Mouse (Mus musculus) G1E-ER4 (cell line): ENCODE data around the gene Pgm2l1. TPM values are rescaled to one million over a fixed set of nuclear protein-coding genes. Genes with fewer than 3 reads are reported as not detected.
A peak's percentile ranks its signal among the peaks of the same experiment; 100 is the strongest.

Source experiments
- GATA1 ChIP-seq: IDR thresholded peaks from one replicate; pipeline ENCODE4 v1.8.0; 2012; ENCODE audit warnings: low read length, inconsistent platforms
- polyA plus RNA-seq: library from polyadenylated mRNA; stranded (reverse); fragments of >175 nt; gene quantifications from 2 replicates; pipeline ENCODE4 v1.2.3, GENCODE M21; 2012

Gene Pgm2l1
- polyA plus RNA-seq, 1 experiment, result 24.7 TPM

DNA sequence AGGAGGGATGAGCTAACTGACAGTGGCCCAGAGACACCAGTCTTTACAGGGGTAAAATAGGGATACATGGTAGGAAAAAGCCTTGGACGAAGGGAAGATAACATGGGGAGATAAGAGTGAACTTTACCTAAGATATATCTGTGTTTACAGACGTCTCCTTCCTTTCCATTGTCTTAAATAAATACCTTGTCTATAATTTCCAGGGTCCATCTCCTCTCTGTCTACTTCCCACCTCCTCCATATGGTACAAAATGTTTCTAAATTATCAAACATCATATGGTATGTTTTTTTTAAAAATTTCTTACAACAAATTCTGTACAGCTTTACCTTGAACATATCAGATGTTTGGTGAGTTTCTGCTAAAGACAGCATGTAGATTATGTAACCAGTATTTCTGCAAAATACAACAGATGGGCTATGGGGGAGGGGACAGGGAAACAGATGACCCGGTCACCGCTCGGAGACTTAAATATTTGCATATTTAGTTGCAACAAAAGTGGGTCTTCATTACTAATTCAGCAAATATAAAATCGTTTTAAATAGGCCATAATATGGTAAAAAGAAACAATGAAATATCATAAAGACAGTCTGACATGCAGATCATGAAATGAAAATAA is 12.0 kb upstream of the Pgm2l1 start:
- no peak for TF ChIP-seq GATA1

DNA sequence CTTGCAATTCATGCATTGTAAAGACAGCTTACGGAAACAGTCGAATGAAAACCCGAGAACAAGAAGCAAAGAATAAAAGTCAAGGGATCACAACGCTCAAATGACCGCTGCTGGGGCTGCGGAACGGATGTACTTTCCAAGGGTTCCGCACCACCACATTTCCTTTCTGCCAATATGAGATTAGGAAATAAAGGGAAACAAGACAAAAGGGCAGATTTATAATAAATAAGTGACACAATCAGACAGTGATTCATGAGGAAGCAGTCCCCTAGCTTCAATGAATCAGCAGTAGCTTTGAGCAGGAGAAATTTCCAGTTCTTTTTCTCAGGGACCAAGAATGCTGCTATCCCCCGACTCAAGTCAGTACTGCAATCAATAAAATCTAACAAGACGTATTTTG is 11.2 kb upstream of the Pgm2l1 start:
- no peak for TF ChIP-seq GATA1

- TF ChIP-seq GATA1, result no peak
These were observed 10.3 kb upstream of the Pgm2l1 start for GRCm38 (mm10) chr7:100216601-100217565.

DNA sequence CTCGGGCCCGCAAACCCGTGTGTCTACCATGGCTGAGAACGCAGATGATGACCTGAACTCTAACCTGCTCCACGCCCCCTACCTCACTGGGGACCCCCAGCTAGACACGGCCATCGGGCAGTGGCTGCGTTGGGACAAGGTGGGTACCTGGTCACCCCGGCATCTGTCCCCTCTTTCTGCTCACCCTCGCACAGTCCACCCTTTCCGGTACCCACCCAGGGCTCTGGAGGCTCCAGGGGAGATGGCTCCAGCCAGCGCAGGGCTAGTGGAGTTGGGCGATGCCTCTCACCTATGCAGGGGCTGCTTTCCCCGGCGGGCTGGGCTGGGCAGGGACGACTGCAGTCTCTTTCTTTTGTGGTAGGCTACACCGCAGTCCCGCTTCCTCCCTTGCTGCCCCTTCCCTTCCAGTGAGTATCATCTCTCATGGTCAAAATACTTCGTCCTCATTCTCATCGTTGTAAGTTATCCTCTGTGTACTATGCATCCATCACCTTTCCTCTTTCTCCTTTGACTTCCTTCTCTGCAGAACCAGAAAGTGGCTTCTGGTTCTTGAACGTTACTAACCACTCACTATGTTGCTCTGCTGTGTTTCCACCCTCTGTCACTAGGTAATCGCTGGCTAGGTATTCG is 817 bp downstream of the Pgm2l1 start:
- TF ChIP-seq GATA1, result no peak

- no peak for TF ChIP-seq GATA1
These were observed 1.8 kb downstream of the Pgm2l1 start for GRCm38 (mm10) chr7:100228957-100229356.

DNA sequence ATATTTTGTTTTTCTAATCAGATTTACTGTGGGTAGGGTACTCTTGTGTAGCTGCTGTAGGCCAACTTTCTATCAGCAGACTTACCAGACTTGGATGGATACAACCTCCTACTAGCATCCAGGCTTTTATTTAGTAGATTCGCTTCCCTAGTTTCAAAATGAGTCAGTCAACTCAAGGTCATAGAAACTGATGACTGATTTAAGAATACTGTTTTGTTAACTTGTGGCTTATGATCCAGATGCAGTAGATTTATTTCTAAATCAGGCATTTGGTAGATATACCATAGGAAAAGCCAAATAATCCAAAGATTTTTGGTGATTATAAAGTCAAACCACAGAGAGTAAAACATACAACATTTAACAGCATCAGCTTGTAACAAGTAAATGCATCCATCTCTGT is 3.5 kb downstream of the Pgm2l1 start:
- TF ChIP-seq GATA1, result no peak

DNA sequence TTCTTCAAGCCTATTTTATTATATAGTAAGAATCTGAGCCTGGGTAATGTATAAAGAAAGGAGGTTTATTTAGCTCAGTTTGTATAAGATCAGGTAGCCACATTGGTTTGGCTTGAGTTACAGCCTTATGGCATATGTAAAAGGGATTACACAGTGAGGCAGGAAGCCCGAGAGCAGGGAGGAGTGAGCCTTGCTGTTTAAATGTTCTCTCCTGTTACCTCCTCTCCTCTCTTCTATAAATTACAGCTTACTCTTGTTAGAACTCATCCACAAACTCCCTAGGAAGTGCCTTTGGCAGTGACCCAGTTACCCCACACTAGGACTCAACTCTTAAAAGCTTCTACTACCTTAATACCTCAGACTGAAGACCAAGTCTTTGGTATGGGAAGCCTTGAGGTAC is 4.5 kb downstream of the Pgm2l1 start:
- no peak for TF ChIP-seq GATA1

DNA sequence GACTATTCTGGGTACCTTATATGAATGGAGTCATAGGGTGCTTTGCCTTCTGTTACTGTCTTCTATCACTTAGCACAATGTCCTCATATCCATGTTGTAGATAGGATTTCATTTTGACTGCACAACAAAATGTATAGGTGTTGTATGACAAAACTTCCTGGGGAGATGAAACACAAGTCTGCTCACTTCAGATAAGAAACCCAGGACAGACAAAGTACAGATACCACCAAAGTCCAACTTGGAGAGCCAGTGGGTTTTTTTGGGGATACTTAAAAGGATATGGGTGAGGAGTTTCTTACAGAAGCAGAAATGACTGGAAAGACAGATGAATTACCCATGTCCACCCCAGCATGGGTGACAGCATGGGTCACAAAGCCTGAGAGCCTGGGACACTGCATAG is 6.5 kb downstream of the Pgm2l1 start:
- TF ChIP-seq GATA1, result no peak

GRCm38 (mm10) chr7:100234264-100234885 is 7.2 kb downstream of the Pgm2l1 start:
- no peak for TF ChIP-seq GATA1

DNA sequence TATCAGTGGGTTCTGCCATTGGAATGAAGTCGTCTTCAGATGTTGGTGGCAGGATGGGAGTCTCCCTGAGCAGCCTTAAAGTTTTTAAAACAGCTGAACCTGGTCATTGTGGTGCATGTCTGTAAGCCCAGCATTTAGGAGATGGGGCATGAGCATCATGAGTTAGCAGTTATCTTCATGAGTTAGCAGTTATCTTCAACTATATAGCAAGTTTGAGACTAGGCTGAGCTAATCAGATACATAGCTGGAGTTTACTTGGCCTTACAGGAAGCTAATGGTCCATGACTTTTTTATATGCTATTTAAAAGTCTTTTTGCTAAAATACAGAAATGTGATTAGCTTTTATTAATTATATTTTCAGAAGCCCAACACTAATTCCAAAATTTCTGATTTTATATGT is 11.1 kb downstream of the Pgm2l1 start:
- peak; percentile 55 for TF ChIP-seq GATA1

DNA sequence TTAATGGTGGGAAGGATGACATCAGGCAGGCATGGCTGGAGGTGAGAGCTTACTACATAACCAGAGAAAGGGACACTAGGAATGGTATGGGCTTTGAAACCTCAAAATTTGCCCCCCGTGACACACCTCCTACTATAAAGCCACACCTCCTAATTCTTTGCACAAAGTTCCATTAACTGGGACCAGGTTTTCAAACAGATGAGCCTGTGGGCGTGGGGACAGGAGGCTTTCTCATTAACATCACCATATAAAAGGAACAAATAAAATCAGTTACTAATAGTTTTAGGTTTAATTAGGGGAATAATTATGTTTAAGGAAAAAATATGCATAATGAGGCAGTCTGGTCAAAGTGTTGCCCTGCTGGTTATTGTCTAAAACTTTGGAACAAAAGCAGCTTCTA is 13.4 kb downstream of the Pgm2l1 start:
- no peak for TF ChIP-seq GATA1

DNA sequence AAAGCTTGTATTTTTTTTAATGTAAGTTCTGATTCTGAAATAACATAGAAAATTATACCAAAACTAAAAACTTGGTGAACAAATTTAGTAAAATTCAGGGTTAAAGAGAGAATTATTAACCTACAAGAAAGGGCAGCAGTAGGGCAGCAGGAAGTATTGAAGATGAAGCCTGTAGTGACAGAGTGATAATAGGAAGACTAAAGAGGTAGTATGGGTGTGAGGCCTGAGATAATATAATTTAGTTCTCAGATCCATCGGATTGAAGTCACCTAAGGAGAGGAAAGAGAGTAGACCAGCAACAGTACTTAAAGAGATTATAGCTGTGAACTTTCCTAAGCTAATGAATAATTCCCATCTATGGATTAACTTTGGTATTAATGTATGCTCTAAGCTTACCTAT is 15.8 kb downstream of the Pgm2l1 start:
- TF ChIP-seq GATA1, result no peak

GRCm38 (mm10) chr7:100244225-100244624 is 17.0 kb downstream of the Pgm2l1 start:
- TF ChIP-seq GATA1, result no peak

GRCm38 (mm10) chr7:100245176-100245575 is 18.0 kb downstream of the Pgm2l1 start:
- no peak for TF ChIP-seq GATA1

DNA sequence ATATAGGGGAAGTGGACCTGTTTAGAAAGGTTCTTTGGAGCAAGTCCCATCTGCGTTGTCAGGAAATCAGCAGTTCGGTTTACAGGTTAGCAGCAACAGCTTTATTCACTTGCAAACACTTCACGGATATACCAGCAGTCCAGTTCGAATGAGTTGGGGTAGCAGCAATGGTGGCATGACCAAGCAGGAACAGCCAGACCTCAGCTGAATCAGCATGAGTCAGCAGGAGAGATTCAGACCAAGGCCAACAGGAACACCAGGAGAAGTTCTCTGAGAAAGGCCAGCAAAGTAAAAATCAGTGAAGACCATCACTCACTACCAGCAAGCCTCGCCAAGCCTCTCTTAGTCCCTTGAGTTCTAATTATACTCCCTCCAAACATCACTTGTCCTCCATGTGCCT is 23.5 kb downstream of the Pgm2l1 start:
- no peak for TF ChIP-seq GATA1

GRCm38 (mm10) chr7:100262350-100262749 is 35.2 kb downstream of the Pgm2l1 start:
- TF ChIP-seq GATA1, result no peak
